Mouse (Mus musculus) gastrocnemius, postnatal 36 days (tissue): ENCODE data around the gene Clec4f. TPM values are rescaled to one million over a fixed set of nuclear protein-coding genes. Genes with fewer than 3 reads are reported as not detected.

ENCODE experiments used
- DNase-seq, 2 experiments: peaks; one replicate each; pipeline ENCODE4 v3.0.0; 2022
- intact Hi-C: fragments of 180-260 bp; cut with DNase I; formaldehyde crosslinking; loops from one replicate; pipeline ENCODE4 v1.15.1; 2025
- long read RNA-seq, 2 experiments: library from polyadenylated mRNA; stranded (forward); transcript quantifications; one replicate each; pipeline ENCODE4 v2.0.0; 2021
- total RNA-seq, 2 experiments: library from RNA; stranded (reverse); gene quantifications; 2 replicates each; pipeline ENCODE4 v1.2.3; 2021

Gene Clec4f
- not detected for total RNA-seq
- long read RNA-seq, experiment 1: 0 reads
- long read RNA-seq, experiment 2: 0 reads

GRCm38 (mm10) chr6:83656087-83656486 lies at the start of gene Clec4f:
Gene Clec4f, minus strand, starts transcription at chr6:83656187.
- intact Hi-C loops: no loop called here
- DNase-seq: no peak

GRCm38 (mm10) chr6:83704701-83705100 lies 48.7 kb upstream of the Clec4f start:
- intact Hi-C loops: no loop called here
- no peak for DNase-seq

GRCm38 (mm10) chr6:83704294-83704693 lies 48.3 kb upstream of the Clec4f start:
- DNase-seq: no peak

GRCm38 (mm10) chr6:83703722-83704078 lies 47.7 kb upstream of the Clec4f start:
- intact Hi-C loops: no loop called here
- DNase-seq: no peak

More at GRCm38 (mm10) chr6:83704294-83704693, 48.3 kb upstream of the Clec4f start:
- intact Hi-C loops: no loop called here

GRCm38 (mm10) chr6:83703000-83703721 lies 47.2 kb upstream of the Clec4f start:
- intact Hi-C loops: no loop called here
- DNase-seq: no peak

GRCm38 (mm10) chr6:83702146-83702999 lies 46.4 kb upstream of the Clec4f start:
- no peak for DNase-seq
- intact Hi-C loops: no loop called here

GRCm38 (mm10) chr6:83701001-83701400 lies 45.0 kb upstream of the Clec4f start:
- intact Hi-C loops: no loop called here
- no peak for DNase-seq

- no peak for DNase-seq
- intact Hi-C loops: no loop called here
These were observed 44.0 kb upstream of the Clec4f start for GRCm38 (mm10) chr6:83699971-83700370.

GRCm38 (mm10) chr6:83697932-83698331 lies 41.9 kb upstream of the Clec4f start:
- no peak for DNase-seq
- intact Hi-C loops: no loop called here

GRCm38 (mm10) chr6:83696684-83697083 lies 40.7 kb upstream of the Clec4f start:
- intact Hi-C loops: no loop called here
- no peak for DNase-seq

GRCm38 (mm10) chr6:83695731-83696130 lies 39.7 kb upstream of the Clec4f start:
- intact Hi-C loops: loop anchor here (2.0 kb wide), 1 partner anchor 35 kb away; no protein-coding TSS in a partner anchor
- DNase-seq: no peak

- DNase-seq: no peak
- intact Hi-C loops: loop anchor here (2.0 to 5.0 kb wide), 2 partner anchors 37 to 53 kb away; no protein-coding TSS in a partner anchor
These were observed 37.8 kb upstream of the Clec4f start for GRCm38 (mm10) chr6:83693835-83694234.

GRCm38 (mm10) chr6:83692962-83693361 lies 37.0 kb upstream of the Clec4f start:
- no peak for DNase-seq
- intact Hi-C loops: loop anchor here (5.0 kb wide), 1 partner anchor 54 kb away; no protein-coding TSS in a partner anchor

- no peak for DNase-seq
- intact Hi-C loops: loop anchor here (5.0 kb wide), 1 partner anchor 56 kb away; no protein-coding TSS in a partner anchor
These were observed 34.9 kb upstream of the Clec4f start for GRCm38 (mm10) chr6:83690936-83691335.

GRCm38 (mm10) chr6:83690277-83690676 lies 34.3 kb upstream of the Clec4f start:
- intact Hi-C loops: loop anchor here (5.0 kb wide), 1 partner anchor 57 kb away; no protein-coding TSS in a partner anchor
- no peak for DNase-seq

- intact Hi-C loops: no loop called here
- DNase-seq: no peak
These were observed 33.4 kb upstream of the Clec4f start for GRCm38 (mm10) chr6:83689374-83689773.

GRCm38 (mm10) chr6:83677757-83678156 lies 21.8 kb upstream of the Clec4f start, which contains the start of gene Cd207:
Gene Cd207, minus strand, starts transcription at chr6:83677857.
- DNase-seq: no peak
- intact Hi-C loops: loop anchor here (10.0 kb wide), 1 partner anchor 323 kb away; no protein-coding TSS in a partner anchor

GRCm38 (mm10) chr6:83673395-83673794 lies 17.4 kb upstream of the Clec4f start:
- intact Hi-C loops: loop anchor here (2.0 to 10.0 kb wide), 2 partner anchors 91 to 319 kb away; no protein-coding TSS in a partner anchor
- DNase-seq: peak; percentile 21 to 37

GRCm38 (mm10) chr6:83665009-83665408 lies 9.0 kb upstream of the Clec4f start:
- no peak for DNase-seq
- intact Hi-C loops: no loop called here

- intact Hi-C loops: no loop called here
- no peak for DNase-seq
These were observed 4.8 kb upstream of the Clec4f start for GRCm38 (mm10) chr6:83660821-83661220.

GRCm38 (mm10) chr6:83646715-83647114 lies 9.3 kb downstream of the Clec4f start:
- intact Hi-C loops: no loop called here
- DNase-seq: no peak
